Mouse (Mus musculus) brain, embryonic 14.5 days (tissue): ENCODE measurements around the gene Spo11.

Experiments
- CTCF ChIP-seq: fragments of 200-500 bp; IDR thresholded peaks from 2 replicates; pipeline ENCODE4 v1.5.1; 2012; ENCODE audit warnings: inconsistent platforms, mild to moderate bottlenecking, moderate library complexity, borderline replicate concordance; ENCODE audit not compliant: insufficient read depth, insufficient read length; ENCODE audit errors: extremely low read depth
- POLR2A ChIP-seq: fragments of 200-500 bp; IDR thresholded peaks from 2 replicates; pipeline ENCODE4 v1.6.1; 2012; ENCODE audit warnings: mild to moderate bottlenecking, inconsistent platforms, borderline replicate concordance; ENCODE audit not compliant: poor library complexity, insufficient read depth, insufficient read length, severe bottlenecking; ENCODE audit errors: extremely low read depth

DNA sequence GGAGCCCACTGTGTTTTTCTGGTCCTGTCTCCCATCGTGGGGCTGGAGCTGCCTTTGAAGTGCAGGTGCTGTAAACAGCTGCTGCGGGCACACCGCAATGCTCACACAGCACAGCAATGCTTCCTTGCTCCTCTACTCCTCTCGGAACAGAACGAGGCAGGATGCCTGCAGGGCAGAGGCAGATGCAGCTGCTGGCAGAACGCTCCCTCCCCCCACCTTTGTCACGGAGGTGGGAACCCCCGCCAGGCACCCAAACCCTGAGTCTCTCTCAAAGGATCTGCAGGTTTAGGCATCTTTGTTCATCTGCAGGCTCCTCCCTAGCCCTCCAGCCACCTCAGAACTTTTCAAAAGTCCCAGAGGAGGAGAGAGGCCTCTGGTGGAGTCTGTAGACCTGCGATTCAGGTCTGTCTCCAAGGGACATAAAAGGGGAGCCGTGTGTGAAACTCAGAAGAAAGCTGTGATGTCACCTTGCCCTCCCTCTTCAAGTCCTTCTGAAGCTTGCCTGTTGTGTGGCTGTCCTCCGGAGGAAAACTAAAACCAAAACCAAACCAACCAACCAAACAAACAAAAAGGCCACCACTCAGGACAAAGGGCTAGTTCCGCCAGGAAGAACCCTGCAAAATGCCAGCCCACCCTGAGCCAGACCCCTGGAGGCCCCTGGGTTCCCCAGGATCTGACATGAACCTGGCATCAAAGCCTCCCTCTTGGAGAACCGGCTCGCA, at the start of gene Spo11:
- TF ChIP-seq CTCF (no peak), POLR2A (no peak)
